Mouse (Mus musculus) MEL (cell line): Measurements from ENCODE around the gene Nprl3.

ENCODE experiments used
- CTCF ChIP-seq, 3 experiments: IDR thresholded peaks in 2 of 3; conservative IDR thresholded peaks in 1 of 3; 2 replicates each; pipeline ENCODE4 v1.5.1; 2011 to 2012; ENCODE audit warnings: low read length in 3 of 3, low read depth in 2 of 3, mild to moderate bottlenecking in 2 of 3, improper control_type of control experiment in 1 of 3, inconsistent platforms in 1 of 3, mixed read lengths in 1 of 3, moderate library complexity in 1 of 3; ENCODE audit not compliant: control insufficient read depth in 1 of 3, insufficient read depth in 1 of 3, poor library complexity in 1 of 3, severe bottlenecking in 1 of 3
- ETS1 ChIP-seq: IDR thresholded peaks from 2 replicates; pipeline ENCODE4 v1.6.1; 2012; ENCODE audit warnings: low read depth, mild to moderate bottlenecking, inconsistent platforms, low read length, improper control_type of control experiment, moderate library complexity
- MEF2A ChIP-seq: IDR thresholded peaks from 2 replicates; pipeline ENCODE4 v1.6.1; 2014; ENCODE audit warnings: low read depth, mild to moderate bottlenecking, inconsistent platforms, low read length, improper control_type of control experiment; ENCODE audit not compliant: poor library complexity, insufficient replicate concordance, severe bottlenecking; ENCODE audit errors: extremely low read depth

- TF ChIP-seq MEF2A: no peak
- TF ChIP-seq ETS1: no peak
- no peak for TF ChIP-seq CTCF (IDR thresholded peaks at IDR 0.05 in 2 of 3, conservative IDR thresholded peaks at IDR 0.05 in 1 of 3; ENCODE audit: control insufficient read depth in 1 of 3, insufficient read depth in 1 of 3, low read depth in 2 of 3, low read length in 3 of 3, poor library complexity in 1 of 3, severe bottlenecking in 1 of 3)
Observed at GRCm38 (mm10) chr11:32228292-32228845, 39.1 kb downstream of the Nprl3 start.
